Mouse (Mus musculus) layer of hippocampus, adult 8-10 months (tissue): ENCODE results near the gene Ankrd45. TPM values are rescaled to one million over a fixed set of nuclear protein-coding genes. Genes with fewer than 3 reads are reported as not detected.
"Not testable (repeated sequence)": the region's sequence is repeated elsewhere in the genome, so short reads cannot be mapped to it uniquely, and the experiment has no call there.

Experiments used
- DNase-seq, 2 experiments: peaks; one replicate each; pipeline ENCODE4 v3.0.0; 2022; ENCODE audit warnings: low spot score in 2 of 2
- total RNA-seq, 4 experiments: library from RNA; stranded (reverse); gene quantifications; 2 replicates each; pipeline ENCODE4 v1.2.4; 2022

Gene Ankrd45
- 10 to 100 TPM; 49.8 to 59.5 (median 51.9) TPM for total RNA-seq

GRCm38 (mm10) chr1:161142531-161143159 lies at the start of gene Ankrd45:
TSS of gene Ankrd45 (plus strand) at chr1:161142691.
- peak; percentile 38 to 68 for DNase-seq

GRCm38 (mm10) chr1:161099721-161100405 lies 42.6 kb upstream of the Ankrd45 start:
- DNase-seq: no peak

GRCm38 (mm10) chr1:161103842-161104241 lies 38.6 kb upstream of the Ankrd45 start:
- DNase-seq: no peak

GRCm38 (mm10) chr1:161109216-161109615 lies 33.3 kb upstream of the Ankrd45 start:
- no peak for DNase-seq

GRCm38 (mm10) chr1:161114591-161114990 lies 27.9 kb upstream of the Ankrd45 start:
- no peak for DNase-seq

- DNase-seq: no peak
These were observed 19.7 kb upstream of the Ankrd45 start for GRCm38 (mm10) chr1:161122661-161123418.

GRCm38 (mm10) chr1:161126461-161126860 lies 16.0 kb upstream of the Ankrd45 start:
- no peak for DNase-seq

GRCm38 (mm10) chr1:161130726-161131664 lies 11.5 kb upstream of the Ankrd45 start, which contains the start of gene Klhl20:
TSS of gene Klhl20 (minus strand) at chr1:161131511.
- DNase-seq: peak; percentile 88 to 96

GRCm38 (mm10) chr1:161139496-161139895 lies 3.0 kb upstream of the Ankrd45 start:
- no peak for DNase-seq

- no peak for DNase-seq
These were observed 2.3 kb upstream of the Ankrd45 start for GRCm38 (mm10) chr1:161140026-161140762.

GRCm38 (mm10) chr1:161143216-161143615 lies 725 bp downstream of the Ankrd45 start:
- no peak for DNase-seq

- DNase-seq: not testable (repeated sequence)
These were observed 3.1 kb downstream of the Ankrd45 start for GRCm38 (mm10) chr1:161145611-161146010.

GRCm38 (mm10) chr1:161147888-161148287 lies 5.4 kb downstream of the Ankrd45 start:
- DNase-seq: no peak

- DNase-seq: no peak
These were observed 8.6 kb downstream of the Ankrd45 start for GRCm38 (mm10) chr1:161151098-161151497.

GRCm38 (mm10) chr1:161156546-161156945 lies 14.1 kb downstream of the Ankrd45 start:
- no peak for DNase-seq

- no peak for DNase-seq
These were observed 16.7 kb downstream of the Ankrd45 start, which contains the start of gene Tex50 for GRCm38 (mm10) chr1:161159214-161159613. TSS of gene Tex50 (minus strand) at chr1:161159314.

GRCm38 (mm10) chr1:161160266-161160665 lies 17.8 kb downstream of the Ankrd45 start:
- no peak for DNase-seq

GRCm38 (mm10) chr1:161170651-161171050 lies 28.2 kb downstream of the Ankrd45 start:
- DNase-seq: peak; percentile 28 to 53

GRCm38 (mm10) chr1:161180674-161181073 lies 38.2 kb downstream of the Ankrd45 start:
- DNase-seq: peak in 1 of 2 experiments; percentile 42

- no peak for DNase-seq
These were observed 39.9 kb downstream of the Ankrd45 start for GRCm38 (mm10) chr1:161182386-161182785.
